Mouse (Mus musculus): ENCODE measurements around the gene Armcx1. TPM values are rescaled to one million over a fixed set of nuclear protein-coding genes. Genes with fewer than 3 reads are reported as not detected.

The Armcx1 gene
- polyA plus RNA-seq, 1 experiment = 1.1 TPM

- H3K27me3 ChIP-seq (ENCODE audit: control insufficient read depth, insufficient read depth, low read length) = no peaks in the 10 kb centered on the region
- H3K4me1 ChIP-seq (ENCODE audit: control insufficient read depth, insufficient read depth, low read length) = no peaks in the 10 kb centered on the region
- TF ChIP-seq POLR2A (IDR thresholded peaks at IDR 0.05; ENCODE audit: control insufficient read depth, low read depth, low read length) (no peak), CTCF (IDR thresholded peaks at IDR 0.05; ENCODE audit: control insufficient read depth, insufficient read depth, insufficient replicate concordance, low read depth, low read length) (no peak)
- H3K36me3 ChIP-seq (ENCODE audit: control insufficient read depth, insufficient read depth, low read length) = no peaks in the 10 kb centered on the region
- H3K4me3 ChIP-seq (ENCODE audit: control insufficient read depth, low read depth, low read length) = no peak overlapping the region
- H3K27ac ChIP-seq (ENCODE audit: control insufficient read depth, insufficient read depth, low read depth, low read length) = no peak overlapping the region
Measured at GRCm38 (mm10) chrX:134741862-134742261, 24.1 kb downstream of the Armcx1 start.

GRCm38 (mm10) chrX:134746459-134746858 is 28.7 kb downstream of the Armcx1 start:
- TF ChIP-seq POLR2A (IDR thresholded peaks at IDR 0.05; ENCODE audit: control insufficient read depth, low read depth, low read length) (no peak), CTCF (IDR thresholded peaks at IDR 0.05; ENCODE audit: control insufficient read depth, insufficient read depth, insufficient replicate concordance, low read depth, low read length) (peak; percentile 56; the same call in 1 of the 2 replicates)
- H3K27me3 ChIP-seq (ENCODE audit: control insufficient read depth, insufficient read depth, low read length) = no peaks in the 10 kb centered on the region
- no peaks in the 10 kb centered on the region for H3K36me3 ChIP-seq (ENCODE audit: control insufficient read depth, insufficient read depth, low read length)
- no peak overlapping the region for H3K4me3 ChIP-seq (ENCODE audit: control insufficient read depth, low read depth, low read length)
- 0 out of 2 replicates have a peak, but pooled peaks cover 2% of the 10 kb centered on the region for H3K4me1 ChIP-seq (ENCODE audit: control insufficient read depth, insufficient read depth, low read length)
- H3K27ac ChIP-seq (ENCODE audit: control insufficient read depth, insufficient read depth, low read depth, low read length) = no peak overlapping the region

- Histone ChIP-seq H3K27ac (ENCODE audit: control insufficient read depth, insufficient read depth, low read depth, low read length) (peak within 1 kb of the TSS; percentile 30; the same call in 1 of the 2 replicates), H3K4me1 (ENCODE audit: control insufficient read depth, insufficient read depth, low read length) (0 out of 2 replicates have a peak, but pooled peaks cover 2% of the 10 kb centered on the region), H3K27me3 (ENCODE audit: control insufficient read depth, insufficient read depth, low read length) (no peaks in the 10 kb centered on the region), H3K4me3 (ENCODE audit: control insufficient read depth, low read depth, low read length) (peak within 1 kb of the TSS; percentile 74), H3K36me3 (ENCODE audit: control insufficient read depth, insufficient read depth, low read length) (no peaks in the 10 kb centered on the region)
- TF ChIP-seq POLR2A (IDR thresholded peaks at IDR 0.05; ENCODE audit: control insufficient read depth, low read depth, low read length) (no peak), CTCF (IDR thresholded peaks at IDR 0.05; ENCODE audit: control insufficient read depth, insufficient read depth, insufficient replicate concordance, low read depth, low read length) (no peak)
Measured at GRCm38 (mm10) chrX:134750764-134751592, 33.2 kb downstream of the Armcx1 start, which contains the start of gene Armcx6. TSS of gene Armcx6 (minus strand) at chrX:134751417.

GRCm38 (mm10) chrX:134751910-134752309 is 34.1 kb downstream of the Armcx1 start:
- H3K4me3 ChIP-seq (ENCODE audit: control insufficient read depth, low read depth, low read length) = no peak overlapping the region
- TF ChIP-seq CTCF (IDR thresholded peaks at IDR 0.05; ENCODE audit: control insufficient read depth, insufficient read depth, insufficient replicate concordance, low read depth, low read length) (no peak), POLR2A (IDR thresholded peaks at IDR 0.05; ENCODE audit: control insufficient read depth, low read depth, low read length) (no peak)
- H3K36me3 ChIP-seq (ENCODE audit: control insufficient read depth, insufficient read depth, low read length) = no peaks in the 10 kb centered on the region
- H3K4me1 ChIP-seq (ENCODE audit: control insufficient read depth, insufficient read depth, low read length) = 0 out of 2 replicates have a peak, but pooled peaks cover 2% of the 10 kb centered on the region
- no peak overlapping the region for H3K27ac ChIP-seq (ENCODE audit: control insufficient read depth, insufficient read depth, low read depth, low read length)
- H3K27me3 ChIP-seq (ENCODE audit: control insufficient read depth, insufficient read depth, low read length) = no peaks in the 10 kb centered on the region

- no peaks in the 10 kb centered on the region for H3K36me3 ChIP-seq (ENCODE audit: control insufficient read depth, insufficient read depth, low read length)
- H3K27ac ChIP-seq (ENCODE audit: control insufficient read depth, insufficient read depth, low read depth, low read length) = no peak overlapping the region
- no peaks in the 10 kb centered on the region for H3K27me3 ChIP-seq (ENCODE audit: control insufficient read depth, insufficient read depth, low read length)
- H3K4me1 ChIP-seq (ENCODE audit: control insufficient read depth, insufficient read depth, low read length) = 0 out of 2 replicates have a peak, but pooled peaks cover 2% of the 10 kb centered on the region
- TF ChIP-seq POLR2A (IDR thresholded peaks at IDR 0.05; ENCODE audit: control insufficient read depth, low read depth, low read length) (no peak), CTCF (IDR thresholded peaks at IDR 0.05; ENCODE audit: control insufficient read depth, insufficient read depth, insufficient replicate concordance, low read depth, low read length) (no peak)
- H3K4me3 ChIP-seq (ENCODE audit: control insufficient read depth, low read depth, low read length) = no peak overlapping the region
Measured at GRCm38 (mm10) chrX:134752584-134752983, 34.8 kb downstream of the Armcx1 start.

GRCm38 (mm10) chrX:134756434-134757292 is 38.9 kb downstream of the Armcx1 start, which contains the start of gene Armcx3:
TSS of gene Armcx3 (plus strand) at chrX:134756595.
- Histone ChIP-seq H3K4me3 (ENCODE audit: control insufficient read depth, low read depth, low read length) (peak within 1 kb of the TSS; percentile 80), H3K27ac (ENCODE audit: control insufficient read depth, insufficient read depth, low read depth, low read length) (peak within 1 kb of the TSS; percentile 36; the same call in 1 of the 2 replicates), H3K4me1 (ENCODE audit: control insufficient read depth, insufficient read depth, low read length) (no peaks in the 10 kb centered on the region), H3K36me3 (ENCODE audit: control insufficient read depth, insufficient read depth, low read length) (no peaks in the 10 kb centered on the region), H3K27me3 (ENCODE audit: control insufficient read depth, insufficient read depth, low read length) (no peaks in the 10 kb centered on the region)
- no peak for TF ChIP-seq POLR2A (IDR thresholded peaks at IDR 0.05; ENCODE audit: control insufficient read depth, low read depth, low read length)
- no peak for TF ChIP-seq CTCF (IDR thresholded peaks at IDR 0.05; ENCODE audit: control insufficient read depth, insufficient read depth, insufficient replicate concordance, low read depth, low read length)

All from testis, adult 2 months (tissue).